Mouse (Mus musculus): ENCODE measurements around the gene 4930568D16Rik.

Gene 4930568D16Rik

GRCm38 (mm10) chr2:35367629-35368028, at the start of gene 4930568D16Rik:
TSS of gene 4930568D16Rik (minus strand) at chr2:35367729.
- DNase-seq (ENCODE audit: low read depth, low spot score): no peak

- DNase-seq (ENCODE audit: low read depth, low spot score): no peak
Observed at GRCm38 (mm10) chr2:35417231-35417630, 49.7 kb upstream of the 4930568D16Rik start.

DNA sequence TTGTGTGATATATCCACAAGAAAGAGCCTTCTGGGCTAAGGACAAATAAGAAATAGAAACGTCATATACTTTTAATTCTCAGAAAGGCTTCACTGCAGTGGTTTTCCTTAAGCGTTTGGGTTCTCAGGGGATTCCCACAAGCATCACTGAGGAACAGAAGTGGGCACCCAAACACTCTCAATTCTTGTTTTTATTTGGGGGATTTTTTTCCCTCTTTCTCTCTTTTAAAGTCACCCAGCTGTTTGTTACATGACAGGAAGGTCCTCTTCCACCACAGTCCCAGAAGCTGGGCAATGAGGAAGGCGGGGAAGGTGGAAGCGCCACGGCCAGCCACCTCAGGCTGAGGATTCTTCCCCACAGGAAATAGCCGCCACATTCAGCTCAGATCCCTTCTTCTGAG, 48.9 kb upstream of the 4930568D16Rik start:
- no peak for DNase-seq (ENCODE audit: low read depth, low spot score)

- no peak for DNase-seq (ENCODE audit: low read depth, low spot score)
Observed at GRCm38 (mm10) chr2:35412810-35413209, 45.3 kb upstream of the 4930568D16Rik start.

GRCm38 (mm10) chr2:35412246-35412645, 44.7 kb upstream of the 4930568D16Rik start:
- DNase-seq (ENCODE audit: low read depth, low spot score): no peak

DNA sequence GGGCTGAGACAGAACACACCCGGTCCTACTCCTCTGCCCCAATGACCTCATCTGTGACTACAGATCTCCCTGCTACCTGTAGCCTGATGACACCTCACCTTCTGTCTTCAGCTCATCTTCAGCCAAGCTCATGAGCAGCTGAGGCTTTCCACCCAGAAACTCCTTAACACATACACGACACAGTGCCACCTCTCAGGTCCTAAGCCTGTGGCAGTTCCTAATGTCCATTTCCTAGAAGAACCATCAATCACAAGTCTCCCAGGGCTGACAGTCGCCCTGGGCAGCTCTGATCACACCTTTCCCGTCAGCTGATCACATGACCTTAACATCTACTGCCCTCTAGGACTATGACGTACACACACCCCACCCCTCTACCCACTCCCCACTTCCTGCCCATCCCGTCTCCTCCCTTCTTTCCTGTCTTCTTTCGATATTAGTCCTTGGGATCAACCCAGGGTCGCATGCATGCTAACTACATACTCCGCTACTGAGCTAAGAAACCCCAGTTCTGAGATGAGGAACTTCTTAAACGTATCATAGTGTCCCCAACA, 44.2 kb upstream of the 4930568D16Rik start:
- no peak for DNase-seq (ENCODE audit: low read depth, low spot score)

GRCm38 (mm10) chr2:35409466-35409865, 41.9 kb upstream of the 4930568D16Rik start:
- no peak for DNase-seq (ENCODE audit: low read depth, low spot score)

- DNase-seq (ENCODE audit: low read depth, low spot score): no peak
Observed at GRCm38 (mm10) chr2:35408409-35409110, 41.0 kb upstream of the 4930568D16Rik start.

GRCm38 (mm10) chr2:35407878-35408277, 40.3 kb upstream of the 4930568D16Rik start:
- no peak for DNase-seq (ENCODE audit: low read depth, low spot score)

- no peak for DNase-seq (ENCODE audit: low read depth, low spot score)
Observed at GRCm38 (mm10) chr2:35407266-35407665, 39.7 kb upstream of the 4930568D16Rik start.

DNA sequence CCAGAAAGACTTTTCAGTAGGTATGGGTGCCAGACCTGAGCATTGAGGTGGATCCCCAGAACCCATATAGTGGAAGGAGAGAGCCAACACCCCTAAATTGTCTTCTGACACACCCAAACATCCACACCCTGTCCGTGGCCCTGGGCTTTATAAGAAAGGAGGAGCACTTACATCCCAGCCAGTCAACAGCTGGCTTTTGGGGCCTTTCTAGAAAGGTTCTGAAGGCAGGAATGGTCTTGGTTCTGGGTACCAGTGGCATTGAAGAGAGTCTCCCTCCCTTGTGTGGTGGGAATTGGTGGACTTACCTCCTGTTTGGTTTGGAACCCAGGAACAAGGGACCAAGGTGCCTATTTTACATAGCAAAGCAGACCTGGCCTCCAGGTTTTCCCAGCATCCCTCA, 39.1 kb upstream of the 4930568D16Rik start:
- no peak for DNase-seq (ENCODE audit: low read depth, low spot score)

- no peak for DNase-seq (ENCODE audit: low read depth, low spot score)
Observed at GRCm38 (mm10) chr2:35402391-35402790, 34.9 kb upstream of the 4930568D16Rik start.

DNA sequence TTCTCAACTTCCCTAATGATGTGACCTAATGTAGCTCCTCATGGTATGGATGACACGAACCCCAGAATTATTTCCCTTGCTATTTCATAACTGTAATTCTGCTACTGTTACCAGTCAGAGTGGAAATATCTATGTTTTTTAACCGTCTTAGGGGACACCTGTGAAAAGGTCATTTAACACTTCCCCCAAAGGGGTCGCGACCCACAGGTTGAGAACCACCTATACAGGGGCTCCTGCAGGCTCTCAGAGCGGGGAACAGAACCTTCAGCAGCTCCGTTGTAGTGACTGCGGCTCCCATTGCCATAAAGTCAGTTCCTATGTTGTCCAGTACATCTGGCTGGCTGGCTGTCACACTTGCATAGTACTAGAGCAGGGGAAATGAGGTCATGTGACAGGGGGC, 33.2 kb upstream of the 4930568D16Rik start:
- DNase-seq (ENCODE audit: low read depth, low spot score): no peak

DNA sequence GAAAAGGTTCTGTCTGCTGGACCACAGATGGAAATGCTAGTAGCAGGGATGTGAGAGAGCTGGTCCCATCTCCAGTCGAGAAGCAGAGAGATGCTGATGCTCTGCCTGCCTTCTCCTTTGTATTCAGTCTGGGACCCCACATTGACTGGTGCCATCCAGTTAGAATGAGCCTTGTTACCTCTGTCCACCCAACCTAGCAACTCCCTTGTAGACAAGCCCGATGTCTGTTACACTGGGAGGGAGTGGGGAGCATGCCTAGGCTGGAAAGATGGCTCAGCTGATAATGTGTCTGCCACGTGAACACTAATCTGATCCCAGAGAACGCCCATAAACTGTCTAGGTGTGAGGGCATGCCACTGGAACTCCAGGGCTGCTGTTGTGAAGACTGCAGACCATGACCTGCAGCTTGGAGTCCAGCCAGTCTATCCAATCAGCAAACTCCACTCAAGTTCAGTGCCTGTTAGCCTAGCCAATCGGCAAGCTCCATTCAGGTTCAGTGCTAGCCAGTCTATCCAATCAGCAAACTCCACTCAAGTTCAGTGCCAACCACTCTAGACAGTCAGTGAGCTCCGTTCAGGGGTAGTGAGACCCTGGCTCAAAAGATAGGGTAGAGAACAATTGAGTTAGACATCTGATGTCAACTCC, 30.8 kb upstream of the 4930568D16Rik start:
- no peak for DNase-seq (ENCODE audit: low read depth, low spot score)

GRCm38 (mm10) chr2:35397590-35398173, 30.2 kb upstream of the 4930568D16Rik start:
- peak; percentile 37 for DNase-seq (ENCODE audit: low read depth, low spot score)

DNA sequence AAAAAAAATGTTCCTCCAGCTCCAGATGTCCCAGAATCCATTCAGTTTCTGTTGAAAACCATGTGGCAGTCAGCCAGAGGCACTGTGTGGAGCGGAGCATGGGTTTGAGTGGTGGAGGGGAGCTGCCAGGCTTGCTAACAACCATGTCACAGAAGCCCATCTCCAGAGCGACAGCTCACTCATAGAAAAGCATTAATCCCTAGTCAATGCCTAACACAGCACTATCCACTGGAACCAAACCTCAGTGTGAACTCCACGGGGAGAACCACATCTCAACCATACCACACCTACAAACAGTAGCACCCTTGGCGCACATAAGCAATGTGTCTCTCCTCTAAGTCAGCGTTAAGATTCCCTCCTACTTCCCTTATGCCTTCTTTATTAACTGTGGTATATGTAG, 29.6 kb upstream of the 4930568D16Rik start, which contains the start of gene 4930402F06Rik:
Gene 4930402F06Rik (minus strand): TSS at position 80 of the 400 bp plus-strand sequence.
- no peak for DNase-seq (ENCODE audit: low read depth, low spot score)

- DNase-seq (ENCODE audit: low read depth, low spot score): no peak
Observed at GRCm38 (mm10) chr2:35385441-35385871, 17.9 kb upstream of the 4930568D16Rik start.

GRCm38 (mm10) chr2:35379306-35379705, 11.8 kb upstream of the 4930568D16Rik start:
- DNase-seq (ENCODE audit: low read depth, low spot score): no peak

DNA sequence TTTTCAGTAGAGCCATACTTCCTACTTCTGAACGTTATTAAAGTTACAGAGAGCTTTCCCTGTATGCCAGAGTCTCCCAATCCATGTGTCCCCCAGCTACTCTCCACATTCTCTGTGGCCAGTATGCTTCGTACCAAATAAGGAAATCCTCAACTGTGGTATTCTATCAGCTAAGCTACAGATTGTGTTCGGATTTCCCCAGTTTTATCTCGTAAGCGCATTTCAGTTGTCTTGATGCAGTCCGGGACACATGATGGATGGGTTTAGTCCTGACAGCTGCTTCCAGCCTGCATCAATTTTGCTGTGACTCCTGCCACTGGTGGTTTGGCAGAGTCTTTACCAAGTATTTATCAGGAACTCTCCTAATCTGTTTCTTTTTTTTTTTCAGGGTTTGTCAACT, 10.1 kb upstream of the 4930568D16Rik start:
- DNase-seq (ENCODE audit: low read depth, low spot score): no peak

DNA sequence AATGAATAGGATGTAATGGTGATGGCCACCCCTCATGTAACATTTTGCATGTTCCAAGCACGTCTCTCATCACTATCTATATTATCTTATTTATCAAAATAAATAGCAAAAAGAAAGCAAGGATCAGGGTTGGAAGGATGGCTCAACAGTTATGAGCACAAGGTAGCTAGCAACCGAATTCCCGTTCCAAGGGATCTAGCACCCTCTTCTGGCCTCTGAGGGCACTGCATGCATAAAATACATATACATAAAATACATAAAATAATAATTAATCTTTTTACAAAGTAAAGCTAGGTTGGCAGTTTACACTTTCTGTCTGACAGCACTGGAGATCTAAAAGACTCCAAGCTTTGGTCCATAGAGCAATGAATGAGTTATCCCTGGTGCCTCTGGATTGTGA, 5.5 kb upstream of the 4930568D16Rik start:
- DNase-seq (ENCODE audit: low read depth, low spot score): no peak

- no peak for DNase-seq (ENCODE audit: low read depth, low spot score)
Observed at GRCm38 (mm10) chr2:35370686-35371085, 3.2 kb upstream of the 4930568D16Rik start.

- DNase-seq (ENCODE audit: low read depth, low spot score): no peak
Observed at GRCm38 (mm10) chr2:35349184-35349583, 18.3 kb downstream of the 4930568D16Rik start.

Measured in brain, embryonic 18.5 days (tissue).